Mouse (Mus musculus) layer of hippocampus, postnatal 25 days (tissue): ENCODE results near the gene Otc. TPM values are rescaled to one million over a fixed set of nuclear protein-coding genes. Genes with fewer than 3 reads are reported as not detected.

Experiments
- total RNA-seq, 2 experiments: library from RNA; stranded (reverse); gene quantifications; 2 replicates each; pipeline ENCODE4 v1.2.3; 2021

Otc gene
- total RNA-seq, 2 experiments from 2014 or later, result not detected

Other genes with a start within 250 kb of the Otc start
- gene Srpx, start 134.6 kb upstream of the Otc start, total RNA-seq, result under 1 TPM; 0.23 to 0.49 TPM
- gene Rpgr, start 35.4 kb upstream of the Otc start, total RNA-seq, result 10 to 100 TPM; 13.4 to 17.2 TPM
- 1,000 to 10,000 TPM; 1,210 to 1,244 TPM for gene Tspan7, start 232.9 kb downstream of the Otc start, total RNA-seq